Mouse (Mus musculus) MEL (cell line): ENCODE measurements at regions not wholly inside any gene's neighbourhood (a gene's known extent, or its start where the extent isn't known, plus 50 kb on each side); places are given as distances from the start of the nearest gene placed in this dataset.

ENCODE experiments used
- DNase-seq: peaks from one replicate; pipeline ENCODE4 v3.0.0; 2011; ENCODE audit warnings: low read depth, low spot score
- H3K27ac ChIP-seq: 2 replicates; pipeline ENCODE4 v1.5.1; 2012; ENCODE audit warnings: low read depth, mild to moderate bottlenecking, control low read depth, low read length, moderate library complexity; ENCODE audit not compliant: control insufficient read depth
- H3K27me3 ChIP-seq, 2 experiments: fragments of 150-350 bp in 1 of 2; sonication (generic) in 1 of 2; 2 replicates each; pipeline ENCODE4 v1.6.1; 2012; ENCODE audit warnings: low read length in 2 of 2, mild to moderate bottlenecking in 2 of 2, improper control_type of control experiment in 1 of 2, moderate library complexity in 1 of 2; ENCODE audit not compliant: insufficient read depth in 2 of 2, control insufficient read depth in 1 of 2
- H3K36me3 ChIP-seq, 2 experiments: 2 replicates each; pipeline ENCODE4 v1.6.1; 2012 to 2014; ENCODE audit warnings: low read length in 2 of 2, improper control_type of control experiment in 1 of 2, inconsistent platforms in 1 of 2, mild to moderate bottlenecking in 1 of 2; ENCODE audit not compliant: insufficient read depth in 2 of 2, control insufficient read depth in 1 of 2
- H3K4me1 ChIP-seq, 2 experiments: fragments of 150-350 bp in 1 of 2; sonication (generic) in 1 of 2; 2 replicates each; pipeline ENCODE4 v1.6.1; 2012; ENCODE audit warnings: low read length in 2 of 2, improper control_type of control experiment in 1 of 2, mild to moderate bottlenecking in 1 of 2; ENCODE audit not compliant: insufficient read depth in 2 of 2, control insufficient read depth in 1 of 2
- H3K4me3 ChIP-seq, 2 experiments: fragments of 150-350 bp in 1 of 2; sonication (generic) in 1 of 2; 2 replicates each; pipeline ENCODE4 v1.5.1; 2012; ENCODE audit warnings: low read depth in 2 of 2, low read length in 2 of 2, mild to moderate bottlenecking in 2 of 2, moderate library complexity in 2 of 2, control low read depth in 1 of 2, improper control_type of control experiment in 1 of 2; ENCODE audit not compliant: control insufficient read depth in 1 of 2, insufficient read depth in 1 of 2
- H3K79me2 ChIP-seq: 2 replicates; pipeline ENCODE4 v1.6.1; 2012; ENCODE audit warnings: mild to moderate bottlenecking, low read length, moderate library complexity; ENCODE audit not compliant: control insufficient read depth, poor library complexity, insufficient read depth
- H3K9ac ChIP-seq: 2 replicates; pipeline ENCODE4 v1.6.1; 2012; ENCODE audit warnings: low read depth, mild to moderate bottlenecking, control low read depth, low read length, moderate library complexity; ENCODE audit not compliant: control insufficient read depth, poor library complexity, severe bottlenecking
- H3K9me3 ChIP-seq: fragments of 150-350 bp; sonication (generic); replicated peaks from 2 replicates; pipeline ENCODE4 v1.6.1; 2012; ENCODE audit warnings: mild to moderate bottlenecking, low read length, improper control_type of control experiment, moderate library complexity; ENCODE audit not compliant: insufficient read depth
- CHD2 ChIP-seq: IDR thresholded peaks from 2 replicates; pipeline ENCODE4 v1.6.1; 2011; ENCODE audit warnings: low read length, improper control_type of control experiment
- CTCF ChIP-seq, 3 experiments: IDR thresholded peaks in 2 of 3; conservative IDR thresholded peaks in 1 of 3; 2 replicates each; pipeline ENCODE4 v1.5.1; 2011 to 2012; ENCODE audit warnings: low read length in 3 of 3, low read depth in 2 of 3, mild to moderate bottlenecking in 2 of 3, improper control_type of control experiment in 1 of 3, inconsistent platforms in 1 of 3, mixed read lengths in 1 of 3, moderate library complexity in 1 of 3; ENCODE audit not compliant: control insufficient read depth in 1 of 3, insufficient read depth in 1 of 3, poor library complexity in 1 of 3, severe bottlenecking in 1 of 3
- ELF1 ChIP-seq: IDR thresholded peaks from 2 replicates; pipeline ENCODE4 v1.6.1; 2014; ENCODE audit warnings: low read depth, mild to moderate bottlenecking, inconsistent platforms, low read length, improper control_type of control experiment, moderate library complexity
- EP300 ChIP-seq, 2 experiments: IDR thresholded peaks; 2 replicates each; pipeline ENCODE4 v1.6.1; 2011; ENCODE audit warnings: improper control_type of control experiment in 2 of 2, low read length in 2 of 2, low read depth in 1 of 2, mild to moderate bottlenecking in 1 of 2
- ETS1 ChIP-seq: IDR thresholded peaks from 2 replicates; pipeline ENCODE4 v1.6.1; 2012; ENCODE audit warnings: low read depth, mild to moderate bottlenecking, inconsistent platforms, low read length, improper control_type of control experiment, moderate library complexity
- GATA1 ChIP-seq: IDR thresholded peaks from 2 replicates; pipeline ENCODE4 v1.6.1; 2011; ENCODE audit warnings: low read depth, low read length, improper control_type of control experiment
- HCFC1 ChIP-seq: IDR thresholded peaks from 2 replicates; pipeline ENCODE4 v1.6.1; 2012; ENCODE audit warnings: low read depth, mild to moderate bottlenecking, inconsistent platforms, low read length, improper control_type of control experiment, moderate library complexity
- JUND ChIP-seq: IDR thresholded peaks from 2 replicates; pipeline ENCODE4 v1.6.1; 2011; ENCODE audit warnings: low read depth, mild to moderate bottlenecking, improper control_type of control experiment, low read length
- MAZ ChIP-seq: IDR thresholded peaks from 2 replicates; pipeline ENCODE4 v1.6.1; 2012; ENCODE audit warnings: low read depth, mild to moderate bottlenecking, inconsistent platforms, low read length, improper control_type of control experiment
- MYC ChIP-seq: IDR thresholded peaks from 2 replicates; pipeline ENCODE4 v1.6.1; 2011; ENCODE audit warnings: low read depth, mild to moderate bottlenecking, low read length, improper control_type of control experiment, moderate library complexity
- NELFE ChIP-seq: IDR thresholded peaks from 2 replicates; pipeline ENCODE4 v1.6.1; 2011; ENCODE audit warnings: low read depth, low read length, improper control_type of control experiment
- NRF1 ChIP-seq: IDR thresholded peaks from 2 replicates; pipeline ENCODE4 v1.6.1; 2014; ENCODE audit warnings: low read depth, mild to moderate bottlenecking, inconsistent platforms, low read length, improper control_type of control experiment, moderate library complexity; ENCODE audit not compliant: poor library complexity, insufficient read depth, severe bottlenecking
- POLR2A ChIP-seq, 2 experiments: IDR thresholded peaks; 2 replicates each; pipeline ENCODE4 v1.6.1; 2011 to 2012; ENCODE audit warnings: low read length in 2 of 2, mild to moderate bottlenecking in 2 of 2, control low read depth in 1 of 2, improper control_type of control experiment in 1 of 2, low read depth in 1 of 2, moderate library complexity in 1 of 2; ENCODE audit not compliant: control insufficient read depth in 1 of 2, insufficient read depth in 1 of 2, poor library complexity in 1 of 2
- POLR2AphosphoS5 ChIP-seq: IDR thresholded peaks from 2 replicates; pipeline ENCODE4 v1.6.1; 2012; ENCODE audit warnings: low read depth, borderline replicate concordance, mild to moderate bottlenecking, inconsistent platforms, low read length, moderate library complexity, mixed read lengths
- RCOR1 ChIP-seq: IDR thresholded peaks from 2 replicates; pipeline ENCODE4 v1.6.1; 2012; ENCODE audit warnings: low read depth, mild to moderate bottlenecking, inconsistent platforms, low read length, improper control_type of control experiment
- SMC3 ChIP-seq: IDR thresholded peaks from 2 replicates; pipeline ENCODE4 v1.6.1; 2011; ENCODE audit warnings: low read depth, low read length, improper control_type of control experiment
- TAL1 ChIP-seq: IDR thresholded peaks from 2 replicates; pipeline ENCODE4 v1.6.1; 2012; ENCODE audit warnings: mild to moderate bottlenecking, inconsistent platforms, low read length, moderate library complexity, mixed read lengths
- TBP ChIP-seq: IDR thresholded peaks from 2 replicates; pipeline ENCODE4 v1.8.0; 2011; ENCODE audit warnings: low read depth, low read length, improper control_type of control experiment
- ZC3H11A ChIP-seq: IDR thresholded peaks from 2 replicates; pipeline ENCODE4 v1.6.1; 2012; ENCODE audit warnings: low read depth, mild to moderate bottlenecking, inconsistent platforms, low read length, improper control_type of control experiment
- ZMIZ1 ChIP-seq: IDR thresholded peaks from 2 replicates; pipeline ENCODE4 v1.6.1; 2012; ENCODE audit warnings: low read depth, mild to moderate bottlenecking, inconsistent platforms, low read length, improper control_type of control experiment, moderate library complexity

DNA sequence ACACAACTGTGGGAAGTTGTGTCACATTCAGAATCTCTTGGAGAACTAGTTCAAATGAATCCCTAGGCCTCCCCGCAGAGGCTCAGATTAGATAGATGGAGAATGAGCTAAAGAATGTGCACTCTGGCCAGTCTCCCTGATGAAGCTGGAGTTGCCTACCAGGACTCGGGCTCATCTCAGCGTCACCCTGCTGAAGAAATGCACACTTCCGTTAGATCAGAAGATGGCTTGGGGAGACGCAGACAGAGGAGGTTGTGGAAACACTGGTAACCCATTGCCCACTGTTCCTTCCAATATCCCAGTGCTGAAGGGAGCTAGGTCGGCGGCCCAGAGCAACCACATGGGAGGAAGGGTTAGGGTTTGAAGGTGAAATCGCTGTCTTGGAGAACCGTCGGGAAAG is 77.7 kb upstream of the Armc2 start:
- H3K4me1 ChIP-seq, result peaks cover 3 to 4% of the 10 kb centered on the region in 2 experiments; a peak in 3 of 4 replicates
- no peaks in the 10 kb centered on the region for H3K36me3 ChIP-seq

DNA sequence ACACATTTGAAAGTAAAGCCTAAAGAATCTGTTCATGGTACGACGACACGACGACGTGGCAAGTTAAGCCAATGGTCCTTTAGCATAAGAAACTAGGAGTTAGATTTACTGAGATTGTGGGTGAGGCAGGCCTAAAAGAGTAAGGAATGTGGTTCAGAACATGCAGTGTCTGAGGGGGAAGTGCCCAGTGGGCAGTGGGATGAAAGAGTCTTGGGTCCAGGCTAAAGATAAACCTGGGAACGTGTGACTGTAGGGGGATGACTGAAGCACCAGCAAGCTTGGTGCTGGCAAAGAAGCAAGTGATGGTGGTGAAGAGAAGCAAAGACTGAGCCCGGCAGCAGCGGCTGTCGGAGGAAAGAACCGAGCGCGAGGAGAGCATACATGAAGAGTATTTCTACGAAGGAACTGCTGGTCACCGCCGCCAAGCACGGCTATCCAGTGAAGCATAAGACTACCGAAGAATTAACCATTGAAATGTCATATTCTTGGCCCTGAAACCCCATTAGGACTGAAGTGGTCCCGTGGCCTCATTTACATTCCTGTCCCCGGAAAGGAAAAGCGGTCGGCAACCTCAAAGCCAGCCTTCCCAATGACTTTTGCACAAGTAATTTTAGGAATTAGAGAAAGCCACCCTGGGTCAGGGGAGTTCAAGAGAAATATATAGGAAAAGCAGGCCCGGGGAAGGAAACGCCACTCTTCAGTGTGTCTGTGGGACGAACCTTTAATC is 76.2 kb upstream of the Armc2 start:
- no peak for DNase-seq
- H3K9me3 ChIP-seq, result no peaks in the 10 kb centered on the region
- TF ChIP-seq EP300 (IDR thresholded peaks at IDR 0.05; ENCODE audit: low read depth in 1 of 2, low read length in 2 of 2) (no peak), POLR2AphosphoS5 (no peak)
- no peak overlapping the region for H3K27ac ChIP-seq
- no peaks in the 10 kb centered on the region; a peak in 2 of 4 replicates for H3K27me3 ChIP-seq
- no peak overlapping the region for H3K4me3 ChIP-seq
- H3K79me2 ChIP-seq, result no peaks in the 10 kb centered on the region
- H3K9ac ChIP-seq, result no peak overlapping the region
- peaks cover 5 to 7% of the 10 kb centered on the region in 2 experiments for H3K4me1 ChIP-seq
- peaks cover 0 to 2% of the 10 kb centered on the region in 2 experiments; a peak in 2 of 4 replicates for H3K36me3 ChIP-seq

More for the DNA sequence above, 77.7 kb upstream of the Armc2 start:
- H3K9me3 ChIP-seq, result no peaks in the 10 kb centered on the region
- TF ChIP-seq CTCF (IDR thresholded peaks at IDR 0.05 in 2 of 3, conservative IDR thresholded peaks at IDR 0.05 in 1 of 3; ENCODE audit: control insufficient read depth in 1 of 3, insufficient read depth in 1 of 3, low read depth in 2 of 3, low read length in 3 of 3, poor library complexity in 1 of 3, severe bottlenecking in 1 of 3), result no peak
- TF ChIP-seq ETS1, result no peak
- TF ChIP-seq MAZ, result no peak
- no peak for TF ChIP-seq TAL1
- no peak for TF ChIP-seq SMC3
- TF ChIP-seq ELF1, result no peak
- no peak for TF ChIP-seq NRF1
- TF ChIP-seq JUND, result no peak
- no peak for TF ChIP-seq POLR2A (IDR thresholded peaks at IDR 0.05; ENCODE audit: control insufficient read depth in 1 of 2, insufficient read depth in 1 of 2, low read depth in 1 of 2, low read length in 2 of 2, poor library complexity in 1 of 2)
- TF ChIP-seq RCOR1, result no peak
- TF ChIP-seq NELFE, result no peak
- TF ChIP-seq ZMIZ1, result no peak
- no peak for TF ChIP-seq HCFC1
- no peak for TF ChIP-seq POLR2AphosphoS5
- TF ChIP-seq MYC, result no peak
- no peak for TF ChIP-seq GATA1
- no peak for TF ChIP-seq ZC3H11A
- no peak for TF ChIP-seq TBP
- TF ChIP-seq CHD2, result no peak
- TF ChIP-seq, all 39 proteins: peak for 0
- Histone ChIP-seq H3K27me3 (no peaks in the 10 kb centered on the region; a peak in 2 of 4 replicates), H3K9ac (no peak overlapping the region), H3K4me3 (no peak overlapping the region), H3K79me2 (no peaks in the 10 kb centered on the region), H3K27ac (no peak overlapping the region)
- DNase-seq, result no peak
